Mouse (Mus musculus) hindbrain, embryonic 16.5 days (tissue): ENCODE results near the gene Ring1. TPM values are rescaled to one million over a fixed set of nuclear protein-coding genes. Genes with fewer than 3 reads are reported as not detected.
"Not testable (repeated sequence)": the region's sequence is repeated elsewhere in the genome, so short reads cannot be mapped to it uniquely, and the experiment has no call there.

ENCODE experiments used
- ATAC-seq: fragments of 200-750 bp; cut with Nextera tagmentation; 2 replicates; pipeline ENCODE4 v1.8.0; 2017; ENCODE audit warnings: moderate TSS enrichment, moderate library complexity
- H3K27ac ChIP-seq: fragments of 300-500 bp; sonication (generic); 2 replicates; pipeline ENCODE4 v1.5.1; 2014; ENCODE audit warnings: low read depth, mild to moderate bottlenecking, control low read depth, low read length, moderate library complexity
- H3K27me3 ChIP-seq: fragments of 300-500 bp; sonication (generic); replicated peaks from 2 replicates; pipeline ENCODE4 v1.6.1; 2014; ENCODE audit warnings: low read length; ENCODE audit not compliant: control insufficient read depth, insufficient read depth
- H3K36me3 ChIP-seq: fragments of 300-500 bp; sonication (generic); 2 replicates; pipeline ENCODE4 v1.6.1; 2014; ENCODE audit warnings: mild to moderate bottlenecking, low read length, moderate library complexity, mixed read lengths; ENCODE audit not compliant: control insufficient read depth, insufficient read depth
- H3K4me1 ChIP-seq: fragments of 300-500 bp; sonication (generic); 2 replicates; pipeline ENCODE4 v1.6.1; 2014; ENCODE audit warnings: low read depth, low read length; ENCODE audit not compliant: control insufficient read depth, insufficient read depth
- H3K4me2 ChIP-seq: fragments of 300-500 bp; sonication (generic); 2 replicates; pipeline ENCODE4 v1.6.1; 2014; ENCODE audit warnings: mild to moderate bottlenecking, low read length, control low read depth, moderate library complexity
- H3K4me3 ChIP-seq: fragments of 300-500 bp; sonication (generic); 2 replicates; pipeline ENCODE4 v1.5.1; 2014; ENCODE audit warnings: mild to moderate bottlenecking, low read length, control low read depth, moderate library complexity
- H3K9ac ChIP-seq: fragments of 300-500 bp; sonication (generic); 2 replicates; pipeline ENCODE4 v1.6.1; 2014; ENCODE audit warnings: low read depth, mild to moderate bottlenecking, control low read depth, low read length, moderate library complexity
- H3K9me3 ChIP-seq: fragments of 300-500 bp; sonication (generic); 2 replicates; pipeline ENCODE4 v1.6.1; 2014; ENCODE audit warnings: mild to moderate bottlenecking, low read length, moderate library complexity; ENCODE audit not compliant: control insufficient read depth
- WGBS: fragments of 180-500 bp; shearing (Covaris S2); extraction: QIAGEN DNeasy Blood & Tissue Kit; methylation state at CpG from one replicate; pipeline ENCODE4 v1.1.7; 2014; 5-methylcytosine and 5-hydroxymethylcytosine counted together
- polyA plus RNA-seq: library from polyadenylated mRNA; unstranded; fragments of >200 nt; fragmentation: Nextera tagmentation; extraction: Ambion mirVana; gene quantifications from 2 replicates; pipeline ENCODE4 v1.2.1, GENCODE M21; 2015

Ring1 gene
- polyA plus RNA-seq, 1 experiment from 2014 or later: 17.3 TPM

- WGBS: 1% methylated on average over 27 of the region's 27 CpGs
- Histone ChIP-seq H3K4me3 (peak overlapping the region; percentile 53), H3K27ac (peak overlapping the region; percentile 91), H3K9ac (peak overlapping the region; percentile 72), H3K4me2 (peak overlapping the region; percentile 59), H3K27me3 (peaks cover 31% of the 10 kb centered on the region)
- not testable (repeated sequence) for H3K9me3 ChIP-seq, H3K4me1 ChIP-seq, H3K36me3 ChIP-seq
- peak; percentile 97 for ATAC-seq
These were observed 43.1 kb downstream of the Ring1 start for GRCm38 (mm10) chr17:33981192-33981909.

GRCm38 (mm10) chr17:33980181-33981035, 44.1 kb downstream of the Ring1 start:
- Histone ChIP-seq H3K27me3 (peaks cover 34% of the 10 kb centered on the region), H3K27ac (peak overlapping the region; percentile 13; the same call in 1 of the 2 replicates), H3K4me2 (peak overlapping the region; percentile 11; the same call in 1 of the 2 replicates), H3K4me1 (peaks cover 3% of the 10 kb centered on the region), H3K36me3 (no peaks in the 10 kb centered on the region), H3K9me3 (no peaks in the 10 kb centered on the region), H3K9ac (no peak overlapping the region), H3K4me3 (no peak overlapping the region)
- WGBS: 75% methylated on average over 19 of the region's 19 CpGs
- ATAC-seq: 0 out of 2 replicates have a peak, but pooled peaks have one; percentile 4

GRCm38 (mm10) chr17:33979512-33980050, 44.9 kb downstream of the Ring1 start:
- Histone ChIP-seq H3K9me3 (no peaks in the 10 kb centered on the region), H3K4me1 (peaks cover 3% of the 10 kb centered on the region), H3K4me2 (no peak overlapping the region), H3K9ac (no peak overlapping the region), H3K27me3 (peaks cover 34% of the 10 kb centered on the region), H3K36me3 (no peaks in the 10 kb centered on the region), H3K27ac (no peak overlapping the region), H3K4me3 (no peak overlapping the region)
- 80% methylated on average over 6 of the region's 6 CpGs for WGBS
- no peak for ATAC-seq

- H3K27me3 ChIP-seq: peaks cover 34% of the 10 kb centered on the region
- H3K36me3 ChIP-seq: no peaks in the 10 kb centered on the region
- no peak; the same call in 1 of the 2 replicates for ATAC-seq
- under 1% methylated on average over 17 of the region's 17 CpGs for WGBS
- H3K4me1 ChIP-seq: peaks cover 3% of the 10 kb centered on the region
- no peak overlapping the region for H3K27ac ChIP-seq
- no peaks in the 10 kb centered on the region for H3K9me3 ChIP-seq
- peak overlapping the region; percentile 67 for H3K4me2 ChIP-seq
- peak overlapping the region; percentile 55 for H3K9ac ChIP-seq
- peak overlapping the region; percentile 41 for H3K4me3 ChIP-seq
These were observed 45.8 kb downstream of the Ring1 start for GRCm38 (mm10) chr17:33978631-33979031.

- Histone ChIP-seq H3K27me3 (peaks cover 34% of the 10 kb centered on the region), H3K27ac (no peak overlapping the region), H3K9ac (peak overlapping the region; percentile 55), H3K36me3 (no peaks in the 10 kb centered on the region), H3K4me1 (peaks cover 3% of the 10 kb centered on the region), H3K9me3 (no peaks in the 10 kb centered on the region), H3K4me3 (peak overlapping the region; percentile 41), H3K4me2 (peak overlapping the region; percentile 67)
- 2% methylated on average over 57 of the region's 57 CpGs for WGBS
- ATAC-seq: no peak
These were observed 46.5 kb downstream of the Ring1 start for GRCm38 (mm10) chr17:33977861-33978557.

GRCm38 (mm10) chr17:33973572-33973971, 50.9 kb downstream of the Ring1 start:
- H3K9ac ChIP-seq: no peak overlapping the region
- ATAC-seq: no peak
- H3K36me3 ChIP-seq: no peaks in the 10 kb centered on the region
- H3K27ac ChIP-seq: no peak overlapping the region
- no peak overlapping the region for H3K4me3 ChIP-seq
- H3K4me1 ChIP-seq: no peaks in the 10 kb centered on the region; the same call in 1 of the 2 replicates
- H3K4me2 ChIP-seq: no peak overlapping the region
- H3K27me3 ChIP-seq: peaks cover 22% of the 10 kb centered on the region
- WGBS: 68% methylated on average over 3 of the region's 3 CpGs
- no peaks in the 10 kb centered on the region for H3K9me3 ChIP-seq

GRCm38 (mm10) chr17:33972691-33973090, 51.8 kb downstream of the Ring1 start:
- Histone ChIP-seq H3K4me2 (no peak overlapping the region), H3K9me3 (no peaks in the 10 kb centered on the region), H3K4me1 (no peaks in the 10 kb centered on the region), H3K36me3 (no peaks in the 10 kb centered on the region), H3K9ac (no peak overlapping the region), H3K27me3 (peaks cover 13% of the 10 kb centered on the region), H3K4me3 (no peak overlapping the region), H3K27ac (no peak overlapping the region)
- no peak for ATAC-seq
- 8% methylated on average over 1 of the region's 1 CpGs for WGBS
